Mouse (Mus musculus): ENCODE measurements at regions not wholly inside any gene's neighbourhood (a gene's known extent, or its start where the extent isn't known, plus 50 kb on each side); places are given as distances from the start of the nearest gene placed in this dataset.

- Histone ChIP-seq H3K36me3 (ENCODE audit: control insufficient read depth, insufficient read depth, low read length) (no peaks in the 10 kb centered on the region), H3K27me3 (ENCODE audit: control insufficient read depth, insufficient read depth, low read length) (no peaks in the 10 kb centered on the region), H3K4me3 (ENCODE audit: extremely low read depth, insufficient read depth, insufficient read length) (no peak overlapping the region), H3K27ac (ENCODE audit: insufficient read depth, low read length) (no peak overlapping the region), H3K4me1 (ENCODE audit: control insufficient read depth, insufficient read depth, insufficient read length) (no peaks in the 10 kb centered on the region)
- 68% methylated on average over 1 of the region's 1 CpGs for WGBS
- no peak for DNase-seq (ENCODE audit: low read depth in 1 of 2, low spot score in 2 of 2)
- TF ChIP-seq POLR2A (IDR thresholded peaks at IDR 0.05; ENCODE audit: low read depth, low read length) (no peak), CTCF (IDR thresholded peaks at IDR 0.05; ENCODE audit: extremely low read depth, insufficient read depth, insufficient read length, insufficient replicate concordance) (no peak)
Measured at GRCm38 (mm10) chr1:144452141-144452540, 115.3 kb downstream of the Rgs21 start.

- no peak overlapping the region for H3K27ac ChIP-seq (ENCODE audit: insufficient read depth, low read length)
- DNase-seq (ENCODE audit: low read depth in 1 of 2, low spot score in 2 of 2): no peak
- no peaks in the 10 kb centered on the region for H3K36me3 ChIP-seq (ENCODE audit: control insufficient read depth, insufficient read depth, low read length)
- no peak overlapping the region for H3K4me3 ChIP-seq (ENCODE audit: extremely low read depth, insufficient read depth, insufficient read length)
- no peaks in the 10 kb centered on the region for H3K27me3 ChIP-seq (ENCODE audit: control insufficient read depth, insufficient read depth, low read length)
- no peak for TF ChIP-seq POLR2A (IDR thresholded peaks at IDR 0.05; ENCODE audit: low read depth, low read length)
- TF ChIP-seq CTCF (IDR thresholded peaks at IDR 0.05; ENCODE audit: extremely low read depth, insufficient read depth, insufficient read length, insufficient replicate concordance): no peak
- WGBS: 46% methylated on average over 1 of the region's 1 CpGs
- H3K4me1 ChIP-seq (ENCODE audit: control insufficient read depth, insufficient read depth, insufficient read length): no peaks in the 10 kb centered on the region
Measured at GRCm38 (mm10) chr1:144451731-144452130, 115.7 kb downstream of the Rgs21 start.

- Histone ChIP-seq H3K36me3 (ENCODE audit: control insufficient read depth, insufficient read depth, low read length) (no peaks in the 10 kb centered on the region), H3K27ac (ENCODE audit: insufficient read depth, low read length) (no peak overlapping the region), H3K4me3 (ENCODE audit: extremely low read depth, insufficient read depth, insufficient read length) (no peak overlapping the region), H3K4me1 (ENCODE audit: control insufficient read depth, insufficient read depth, insufficient read length) (no peaks in the 10 kb centered on the region), H3K27me3 (ENCODE audit: control insufficient read depth, insufficient read depth, low read length) (no peaks in the 10 kb centered on the region)
- WGBS: 65% methylated on average over 2 of the region's 2 CpGs
- no peak for TF ChIP-seq POLR2A (IDR thresholded peaks at IDR 0.05; ENCODE audit: low read depth, low read length)
- no peak for TF ChIP-seq CTCF (IDR thresholded peaks at IDR 0.05; ENCODE audit: extremely low read depth, insufficient read depth, insufficient read length, insufficient replicate concordance)
- DNase-seq (ENCODE audit: low read depth in 1 of 2, low spot score in 2 of 2): no peak
Measured at GRCm38 (mm10) chr1:144436617-144437016, 130.8 kb downstream of the Rgs21 start.

- no peak for DNase-seq (ENCODE audit: low read depth in 1 of 2, low spot score in 2 of 2)
- no peak overlapping the region for H3K4me3 ChIP-seq (ENCODE audit: extremely low read depth, insufficient read depth, insufficient read length)
- 88% methylated on average over 2 of the region's 2 CpGs for WGBS
- H3K4me1 ChIP-seq (ENCODE audit: control insufficient read depth, insufficient read depth, insufficient read length): no peaks in the 10 kb centered on the region
- H3K27me3 ChIP-seq (ENCODE audit: control insufficient read depth, insufficient read depth, low read length): no peaks in the 10 kb centered on the region
- H3K36me3 ChIP-seq (ENCODE audit: control insufficient read depth, insufficient read depth, low read length): no peaks in the 10 kb centered on the region
- no peak overlapping the region for H3K27ac ChIP-seq (ENCODE audit: insufficient read depth, low read length)
- TF ChIP-seq POLR2A (IDR thresholded peaks at IDR 0.05; ENCODE audit: low read depth, low read length) (no peak), CTCF (IDR thresholded peaks at IDR 0.05; ENCODE audit: extremely low read depth, insufficient read depth, insufficient read length, insufficient replicate concordance) (no peak)
Measured at GRCm38 (mm10) chr1:144432816-144433215, 134.7 kb downstream of the Rgs21 start.

- WGBS: 85% methylated on average over 5 of the region's 5 CpGs
- Histone ChIP-seq H3K27me3 (ENCODE audit: control insufficient read depth, insufficient read depth, low read length) (no peaks in the 10 kb centered on the region), H3K4me3 (ENCODE audit: extremely low read depth, insufficient read depth, insufficient read length) (no peak overlapping the region), H3K36me3 (ENCODE audit: control insufficient read depth, insufficient read depth, low read length) (no peaks in the 10 kb centered on the region), H3K27ac (ENCODE audit: insufficient read depth, low read length) (no peak overlapping the region), H3K4me1 (ENCODE audit: control insufficient read depth, insufficient read depth, insufficient read length) (no peaks in the 10 kb centered on the region)
- TF ChIP-seq POLR2A (IDR thresholded peaks at IDR 0.05; ENCODE audit: low read depth, low read length): no peak
- TF ChIP-seq CTCF (IDR thresholded peaks at IDR 0.05; ENCODE audit: extremely low read depth, insufficient read depth, insufficient read length, insufficient replicate concordance): no peak
- DNase-seq (ENCODE audit: low read depth in 1 of 2, low spot score in 2 of 2): no peak
Measured at GRCm38 (mm10) chr1:144431535-144432276, 135.8 kb downstream of the Rgs21 start.

GRCm38 (mm10) chr1:144421374-144421773, 146.1 kb downstream of the Rgs21 start:
- Histone ChIP-seq H3K36me3 (ENCODE audit: control insufficient read depth, insufficient read depth, low read length) (no peaks in the 10 kb centered on the region), H3K4me3 (ENCODE audit: extremely low read depth, insufficient read depth, insufficient read length) (no peak overlapping the region), H3K27me3 (ENCODE audit: control insufficient read depth, insufficient read depth, low read length) (no peaks in the 10 kb centered on the region), H3K4me1 (ENCODE audit: control insufficient read depth, insufficient read depth, insufficient read length) (no peaks in the 10 kb centered on the region), H3K27ac (ENCODE audit: insufficient read depth, low read length) (no peak overlapping the region)
- 84% methylated on average over 2 of the region's 2 CpGs for WGBS
- no peak for DNase-seq (ENCODE audit: low read depth in 1 of 2, low spot score in 2 of 2)
- TF ChIP-seq POLR2A (IDR thresholded peaks at IDR 0.05; ENCODE audit: low read depth, low read length) (no peak), CTCF (IDR thresholded peaks at IDR 0.05; ENCODE audit: extremely low read depth, insufficient read depth, insufficient read length, insufficient replicate concordance) (no peak)

Data from spleen, adult 2 months (tissue).